Mouse (Mus musculus) frontal cortex, postnatal 25 days (tissue): Measurements from ENCODE around the gene Cuta.
"Not testable (repeated sequence)": the region's sequence is repeated elsewhere in the genome, so short reads cannot be mapped to it uniquely, and the experiment has no call there.

Source experiments
- DNase-seq, 2 experiments: peaks; one replicate each; pipeline ENCODE4 v3.0.0; 2022; ENCODE audit warnings: low spot score in 2 of 2

Gene Cuta

GRCm38 (mm10) chr17:26936921-26937695, 2.3 kb downstream of the Cuta start:
- DNase-seq = no peak

- no peak for DNase-seq
Measured at GRCm38 (mm10) chr17:26936453-26936852, 2.9 kb downstream of the Cuta start.

- no peak for DNase-seq
Measured at GRCm38 (mm10) chr17:26935027-26935426, 4.3 kb downstream of the Cuta start.

GRCm38 (mm10) chr17:26933885-26934827, 5.2 kb downstream of the Cuta start:
- DNase-seq = no peak

GRCm38 (mm10) chr17:26933419-26933818, 6.0 kb downstream of the Cuta start:
- no peak for DNase-seq

- peak; percentile 89 to 95 for DNase-seq
Measured at GRCm38 (mm10) chr17:26932839-26933398, 6.5 kb downstream of the Cuta start, which contains the start of gene Phf1. Gene Phf1 (plus strand): TSS chr17:26933052.

- not testable (repeated sequence) for DNase-seq
Measured at GRCm38 (mm10) chr17:26931795-26932194, 7.6 kb downstream of the Cuta start.

GRCm38 (mm10) chr17:26925414-26925813, 14.0 kb downstream of the Cuta start:
- not testable (repeated sequence) for DNase-seq

- not testable (repeated sequence) for DNase-seq
Measured at GRCm38 (mm10) chr17:26922368-26922767, 17.0 kb downstream of the Cuta start.

- not testable (repeated sequence) for DNase-seq
Measured at GRCm38 (mm10) chr17:26919516-26919915, 19.9 kb downstream of the Cuta start.

GRCm38 (mm10) chr17:26918343-26918742, 21.0 kb downstream of the Cuta start:
- no peak for DNase-seq

- DNase-seq = not testable (repeated sequence)
Measured at GRCm38 (mm10) chr17:26917560-26917959, 21.8 kb downstream of the Cuta start.

GRCm38 (mm10) chr17:26916711-26917482, 22.5 kb downstream of the Cuta start, which contains the start of gene Kifc5b:
Gene Kifc5b (plus strand): TSS chr17:26917091.
- peak; percentile 100 for DNase-seq

- no peak for DNase-seq
Measured at GRCm38 (mm10) chr17:26915248-26915647, 24.1 kb downstream of the Cuta start.

GRCm38 (mm10) chr17:26907506-26907905, 31.9 kb downstream of the Cuta start:
- DNase-seq = not testable (repeated sequence)

- no peak for DNase-seq
Measured at GRCm38 (mm10) chr17:26904320-26904719, 35.0 kb downstream of the Cuta start.

GRCm38 (mm10) chr17:26900916-26901315, 38.5 kb downstream of the Cuta start:
- no peak for DNase-seq

GRCm38 (mm10) chr17:26895578-26895977, 43.8 kb downstream of the Cuta start:
- DNase-seq = no peak

GRCm38 (mm10) chr17:26894342-26894741, 45.0 kb downstream of the Cuta start:
- no peak for DNase-seq

- DNase-seq = no peak
Measured at GRCm38 (mm10) chr17:26893492-26893891, 45.9 kb downstream of the Cuta start.
